Comparison of ENCODE assay signal across 27 mouse cellular contexts in genomic region chr14:121352744-121353143, GRCm38 (mm10). TPM values are rescaled to one million over a fixed set of nuclear protein-coding genes. Genes with fewer than 3 reads are reported as not detected.
DNase-seq lines count a peak whose midpoint lies in the region; ATAC-seq and TF ChIP-seq lines count a peak whose summit lies in the region.
"Had no signal": no experiment of that assay in that cellular context is flagged by ENCODE, and none has a peak within 500 bp of the region (broad histone marks: within the 10 kb centered on the region; RNA-seq: fewer than 3 reads in every experiment).

No protein-coding gene starts in this region.

- ATAC-seq in liver, embryonic 11.5 days (replicated peaks; ENCODE audit: low FRiP score): no peak
- no peak for ATAC-seq in liver, embryonic 14.5 days (ENCODE audit: insufficient read depth)
- ATAC-seq in liver, postnatal 0 days: peak; percentile 56
- ATAC-seq: forebrain, embryonic 13.5 days; forebrain, embryonic 16.5 days; hindbrain, postnatal 0 days; Patski had no signal

- H3K36me3 ChIP-seq in limb, embryonic 10.5 days: peaks cover 4% of the 10 kb centered on the region; the same call in 1 of the 2 replicates
- H3K36me3 ChIP-seq in liver, embryonic 11.5 days (ENCODE audit: control insufficient read depth, insufficient read depth, low read length): no peaks in the 10 kb centered on the region
- no peaks in the 10 kb centered on the region for H3K36me3 ChIP-seq in liver, embryonic 14.5 days (replicated peaks; ENCODE audit: control insufficient read depth, insufficient read depth, low read depth)
- no peaks in the 10 kb centered on the region for H3K36me3 ChIP-seq in liver, postnatal 0 days (replicated peaks; ENCODE audit: insufficient read depth, low read length)
- H3K36me3 ChIP-seq: heart, embryonic 12.5 days; heart, embryonic 15.5 days; hindbrain, embryonic 13.5 days had no signal

- WGBS in limb, embryonic 10.5 days: 89% methylated on average over 6 of the region's 6 CpGs
- 75% methylated on average over 6 of the region's 6 CpGs for WGBS in liver, embryonic 11.5 days
- WGBS in liver, embryonic 14.5 days (ENCODE audit: insufficient replicate concordance): 71% methylated on average over 6 of the region's 6 CpGs
- WGBS in liver, postnatal 0 days (ENCODE audit: insufficient replicate concordance): 66% methylated on average over 6 of the region's 6 CpGs

- H3K4me1 ChIP-seq in limb, embryonic 10.5 days: peaks cover 49% of the 10 kb centered on the region
- H3K4me1 ChIP-seq in liver, embryonic 11.5 days (replicated peaks; ENCODE audit: control insufficient read depth, insufficient read depth, low read length): peaks cover 76% of the 10 kb centered on the region
- H3K4me1 ChIP-seq in liver, embryonic 14.5 days (replicated peaks; ENCODE audit: control insufficient read depth in 2 of 2, insufficient read depth in 2 of 2, low read length in 1 of 2): peaks cover 63 to 75% of the 10 kb centered on the region in 2 experiments
- H3K4me1 ChIP-seq in liver, postnatal 0 days (ENCODE audit: insufficient read depth): peaks cover 76% of the 10 kb centered on the region

- DNase-seq in limb, embryonic 10.5 days (ENCODE audit: low spot score): no peak
- no peak for DNase-seq in liver, embryonic 11.5 days (ENCODE audit: low spot score)
- no peak for DNase-seq in liver, embryonic 14.5 days (ENCODE audit: low read depth in 3 of 3, low spot score in 3 of 3)
- no peak for DNase-seq in liver, postnatal 0 days
- DNase-seq in gastrocnemius, postnatal 10 days: no peak
- DNase-seq in left cerebral cortex, adult 11 months (ENCODE audit: low spot score): no peak
- no peak for DNase-seq in neural tube, embryonic 10.5 days (ENCODE audit: extremely low spot score, low spot score)
- DNase-seq: adrenal gland, postnatal 10 days; adrenal gland, postnatal 36 days; cerebellum, adult 18-20 months; cerebellum, adult 9-10 months; cerebellum, postnatal 14 days; gastrocnemius, postnatal 14 days; heart, adult 18-20 months; heart, postnatal 10 days; heart, postnatal 36 days had no signal

- no peak overlapping the region for H3K4me3 ChIP-seq in limb, embryonic 10.5 days
- H3K4me3 ChIP-seq in liver, embryonic 11.5 days (ENCODE audit: low read depth, low read length): no peak overlapping the region
- H3K4me3 ChIP-seq in liver, embryonic 14.5 days (ENCODE audit: insufficient read depth in 1 of 2, low read depth in 2 of 2, low read length in 2 of 2): no peak overlapping the region
- H3K4me3 ChIP-seq in liver, postnatal 0 days (ENCODE audit: low read depth, low read length): no peak overlapping the region
- H3K4me3 ChIP-seq: forebrain, embryonic 10.5 days; forebrain, embryonic 13.5 days; heart, embryonic 12.5 days; heart, embryonic 15.5 days; hindbrain, embryonic 10.5 days; hindbrain, embryonic 13.5 days had no signal

- H3K9me3 ChIP-seq in limb, embryonic 10.5 days (replicated peaks): no peaks in the 10 kb centered on the region
- no peaks in the 10 kb centered on the region for H3K9me3 ChIP-seq in liver, embryonic 11.5 days (ENCODE audit: control insufficient read depth, low read length)
- H3K9me3 ChIP-seq in liver, embryonic 14.5 days (ENCODE audit: control insufficient read depth, low read length): no peaks in the 10 kb centered on the region
- H3K9me3 ChIP-seq in liver, postnatal 0 days (ENCODE audit: low read length): no peaks in the 10 kb centered on the region
- H3K9me3 ChIP-seq: forebrain, embryonic 10.5 days; forebrain, embryonic 13.5 days; G1E; heart, embryonic 12.5 days; heart, embryonic 15.5 days; hindbrain, embryonic 10.5 days; hindbrain, embryonic 13.5 days had no signal

- no peaks in the 10 kb centered on the region for H3K27me3 ChIP-seq in limb, embryonic 10.5 days (ENCODE audit: low read depth, poor library complexity, severe bottlenecking)
- no peaks in the 10 kb centered on the region for H3K27me3 ChIP-seq in liver, embryonic 11.5 days (replicated peaks; ENCODE audit: control insufficient read depth, insufficient read depth, low read length)
- H3K27me3 ChIP-seq in liver, embryonic 14.5 days (ENCODE audit: control insufficient read depth, insufficient read depth, low read length): no peaks in the 10 kb centered on the region
- no peaks in the 10 kb centered on the region for H3K27me3 ChIP-seq in liver, postnatal 0 days (ENCODE audit: insufficient read depth, low read length)
- H3K27me3 ChIP-seq: CH12.LX; forebrain, embryonic 13.5 days; heart, embryonic 12.5 days; heart, embryonic 15.5 days; hindbrain, embryonic 13.5 days; Patski had no signal

- no peak for TF ChIP-seq EP300 in liver, embryonic 14.5 days (IDR thresholded peaks at IDR 0.05; ENCODE audit: low read depth)
- no peak for TF ChIP-seq EP300 in liver, postnatal 0 days (IDR thresholded peaks at IDR 0.05; ENCODE audit: low read depth)

- peak overlapping the region; percentile 4; the same call in 1 of the 2 replicates for H3K4me2 ChIP-seq in liver, embryonic 11.5 days
- peak overlapping the region; percentile 25 for H3K4me2 ChIP-seq in liver, embryonic 14.5 days (ENCODE audit: low read depth)
- H3K4me2 ChIP-seq in liver, postnatal 0 days (ENCODE audit: low read depth, low read length): peak overlapping the region; percentile 9; the same call in 1 of the 2 replicates
- H3K4me2 ChIP-seq: forebrain, embryonic 13.5 days; heart, embryonic 12.5 days; heart, embryonic 15.5 days; hindbrain, embryonic 13.5 days had no signal

- no peak for TF ChIP-seq CTCF in liver, embryonic 14.5 days (IDR thresholded peaks at IDR 0.05; ENCODE audit: low read depth)
- peak; percentile 15; the same call in 1 of the 2 replicates for TF ChIP-seq CTCF in liver, postnatal 0 days (IDR thresholded peaks at IDR 0.05; ENCODE audit: low read depth)

- H3K9ac ChIP-seq in liver, embryonic 11.5 days (ENCODE audit: low read depth, low read length): no peak overlapping the region
- no peak overlapping the region for H3K9ac ChIP-seq in liver, embryonic 14.5 days (replicated peaks)
- no peak overlapping the region for H3K9ac ChIP-seq in liver, postnatal 0 days (replicated peaks)
- H3K9ac ChIP-seq: forebrain, embryonic 13.5 days; heart, embryonic 12.5 days; heart, embryonic 15.5 days; hindbrain, embryonic 13.5 days had no signal

- H3K27ac ChIP-seq in limb, embryonic 10.5 days: peak overlapping the region; percentile 14; the same call in 1 of the 2 replicates
- no peak overlapping the region for H3K27ac ChIP-seq in liver, embryonic 11.5 days (ENCODE audit: low read depth, low read length)
- peak overlapping the region; percentile 30; the same call in 1 of the 2 replicates for H3K27ac ChIP-seq in liver, embryonic 14.5 days
- H3K27ac ChIP-seq in liver, postnatal 0 days (ENCODE audit: low read depth): 0 out of 2 replicates have a peak overlapping the region, but pooled peaks have one; percentile 7
- H3K27ac ChIP-seq: forebrain, embryonic 10.5 days; forebrain, embryonic 13.5 days; heart, embryonic 15.5 days; hindbrain, embryonic 10.5 days; hindbrain, embryonic 13.5 days; hindbrain, postnatal 0 days had no signal

RNA-seq across cellular contexts. Expression of gene Stk24, which starts 27.1 kb away (rescaled TPM):
- 43.2 and 43.8 TPM in 2 replicates for polyA plus RNA-seq in limb, embryonic 10.5 days (2016; fragmentation: Nextera tagmentation; extraction: Ambion mirVana)
- polyA plus RNA-seq in liver, embryonic 11.5 days (2014; fragmentation: Nextera tagmentation; extraction: Ambion mirVana): 51.3 and 58.2 TPM in 2 replicates
- 16.2 and 22.5 TPM in 2 replicates for polyA plus RNA-seq in liver, embryonic 14.5 days (2012; rRNA removed)
- 31.0 and 36.7 TPM in 2 replicates for polyA plus RNA-seq in liver, embryonic 14.5 days (2014; fragmentation: Nextera tagmentation; extraction: Ambion mirVana)
- 19.3 and 20.4 TPM in 2 replicates for polyA plus RNA-seq in liver, postnatal 0 days (2015; fragmentation: Nextera tagmentation; extraction: Ambion mirVana)
- 10 to 100 TPM; 37.6 to 39.7 TPM for total RNA-seq in gastrocnemius, postnatal 10 days (2021)
